Mouse (Mus musculus): ENCODE results near the gene Klhdc3. TPM values are rescaled to one million over a fixed set of nuclear protein-coding genes. Genes with fewer than 3 reads are reported as not detected.

Klhdc3 gene
- total RNA-seq, 2 experiments from 2014 or later, result 53.5 to 60.2 TPM

DNA sequence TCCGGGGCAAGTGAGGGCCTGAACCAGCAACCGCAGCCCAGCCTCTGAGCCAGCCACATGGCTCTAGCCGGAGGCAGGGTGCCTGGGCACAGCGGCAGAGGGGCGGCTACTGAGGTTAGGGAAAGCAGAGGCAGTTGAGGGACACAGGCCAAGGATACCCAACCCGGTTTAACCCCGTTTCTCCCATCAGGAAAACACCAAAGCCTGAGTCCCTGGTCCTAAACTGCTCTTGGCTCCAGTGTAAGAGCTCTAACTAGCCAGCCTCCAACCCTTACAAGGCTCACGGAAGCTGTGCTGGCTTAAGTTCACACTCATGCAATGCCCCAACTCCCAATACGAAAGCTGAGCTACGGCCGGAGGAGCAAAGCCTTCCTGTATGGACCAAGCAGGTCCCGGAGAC is 56.1 kb downstream of the Klhdc3 start:
- DNase-seq, result no peak

Other genes starting within 250 kb of the Klhdc3 start
- gene Slc22a7, start 242.5 kb downstream of the Klhdc3 start, total RNA-seq (2021), result not detected
- gene Ttbk1, start 193.2 kb downstream of the Klhdc3 start, total RNA-seq (2021), result under 1 TPM; 0.20 to 0.28 TPM
- gene Dnph1, start 184.2 kb downstream of the Klhdc3 start, total RNA-seq (2021), result 1 to 10 TPM; 1.2 to 1.5 TPM
- gene Cul9, start 134.5 kb downstream of the Klhdc3 start, total RNA-seq (2021), result 10 to 100 TPM; 23.9 to 25.7 TPM
- gene Srf, start 124.7 kb downstream of the Klhdc3 start, total RNA-seq (2021), result 10 to 100 TPM; 88.4 to 93.6 TPM
- gene Ptk7, start 51.4 kb downstream of the Klhdc3 start, total RNA-seq (2021), result 1 to 10 TPM; 2.0 to 2.5 TPM
- 10 to 100 TPM; 25.9 to 26.8 TPM for gene Klc4, start 34.9 kb downstream of the Klhdc3 start, total RNA-seq (2021)
- gene Mrpl2, start 34.7 kb downstream of the Klhdc3 start, total RNA-seq (2021), result 100 to 1,000 TPM; 136 to 141 TPM
- gene Cul7, start 30.6 kb downstream of the Klhdc3 start, total RNA-seq (2021), result 10 to 100 TPM; 16.9 to 18.8 TPM
- 10 to 100 TPM; 13.4 to 14.2 TPM for gene Rrp36, start 6.6 kb downstream of the Klhdc3 start, total RNA-seq (2021)
- 10 to 100 TPM; 52.0 to 52.2 TPM for gene Mea1, start 2.1 kb downstream of the Klhdc3 start, total RNA-seq (2021)
- gene Ppp2r5d, start 24.2 kb upstream of the Klhdc3 start, total RNA-seq (2021), result 10 to 100 TPM; 29.0 to 30.0 TPM
- 10 to 100 TPM; 36.1 to 39.2 TPM for gene Pex6, start 30.5 kb upstream of the Klhdc3 start, total RNA-seq (2021)
- gene Gnmt, start 48.3 kb upstream of the Klhdc3 start, total RNA-seq (2021), result 1 to 10 TPM; 3.7 to 4.1 TPM
- 10 to 100 TPM; 16.5 to 18.2 TPM for gene Cnpy3, start 71.3 kb upstream of the Klhdc3 start, total RNA-seq (2021)
- gene Ptcra, start 82.8 kb upstream of the Klhdc3 start, total RNA-seq (2021), result not detected
- gene 2310039H08Rik, start 91.7 kb upstream of the Klhdc3 start, total RNA-seq (2021), result 10 to 100 TPM; 24.4 to 29.4 TPM
- 10 to 100 TPM; 59.8 to 61.8 TPM for gene Rpl7l1, start 101.8 kb upstream of the Klhdc3 start, total RNA-seq (2021)
- gene Bicral, start 177.6 kb upstream of the Klhdc3 start, total RNA-seq (2021), result 10 to 100 TPM in 1 of 2 experiments, 1 to 10 TPM in 1; 7.5 to 13.0 TPM
- 10 to 100 TPM; 16.0 to 16.6 TPM for gene Tbcc, start 209.8 kb upstream of the Klhdc3 start, total RNA-seq (2021)
- not detected for gene Prph2, start 229.5 kb upstream of the Klhdc3 start, total RNA-seq (2021)